Mouse (Mus musculus) heart, postnatal 36 days (tissue): ENCODE measurements around the gene Ifnl2. TPM values are rescaled to one million over a fixed set of nuclear protein-coding genes. Genes with fewer than 3 reads are reported as not detected.
"Not testable (repeated sequence)": the region's sequence is repeated elsewhere in the genome, so short reads cannot be mapped to it uniquely, and the experiment has no call there.

Experiments
- DNase-seq, 2 experiments: peaks; one replicate each; pipeline ENCODE4 v3.0.0; 2021 to 2022
- intact Hi-C: fragments of 180-260 bp; cut with DNase I; formaldehyde crosslinking; loops from one replicate; pipeline ENCODE4 v1.15.1; 2025
- total RNA-seq, 2 experiments: library from RNA; stranded (reverse); gene quantifications; 2 replicates each; pipeline ENCODE4 v1.2.3; 2021

Gene Ifnl2
- not detected for total RNA-seq

GRCm38 (mm10) chr7:28510405-28510974, at the start of gene Ifnl2:
TSS of gene Ifnl2 (minus strand) at chr7:28510455.
- intact Hi-C loops, DNase-seq: not testable (repeated sequence)

GRCm38 (mm10) chr7:28558486-28558885, 48.2 kb upstream of the Ifnl2 start:
- intact Hi-C loops, result no loop called here
- peak; percentile 50 to 52 for DNase-seq

GRCm38 (mm10) chr7:28557708-28558107, 47.5 kb upstream of the Ifnl2 start:
- no peak for DNase-seq
- intact Hi-C loops, result no loop called here

- DNase-seq, result no peak
- intact Hi-C loops, result no loop called here
These were observed 46.8 kb upstream of the Ifnl2 start for GRCm38 (mm10) chr7:28557069-28557468.

GRCm38 (mm10) chr7:28555939-28556535, 45.8 kb upstream of the Ifnl2 start:
- no peak for DNase-seq
- intact Hi-C loops, result no loop called here

GRCm38 (mm10) chr7:28553076-28553475, 42.8 kb upstream of the Ifnl2 start:
- no peak for DNase-seq
- intact Hi-C loops, result no loop called here

GRCm38 (mm10) chr7:28547628-28548027, 37.4 kb upstream of the Ifnl2 start:
- intact Hi-C loops, result no loop called here

GRCm38 (mm10) chr7:28547154-28547553, 36.9 kb upstream of the Ifnl2 start, which contains the start of gene Nccrp1:
TSS of gene Nccrp1 (minus strand) at chr7:28547254.
- intact Hi-C loops, result no loop called here
- no peak for DNase-seq

More at GRCm38 (mm10) chr7:28547628-28548027, 37.4 kb upstream of the Ifnl2 start:
- no peak for DNase-seq

GRCm38 (mm10) chr7:28546649-28547048, 36.4 kb upstream of the Ifnl2 start:
- no peak for DNase-seq
- intact Hi-C loops, result no loop called here

GRCm38 (mm10) chr7:28545891-28546210, 35.6 kb upstream of the Ifnl2 start:
- DNase-seq, result no peak
- intact Hi-C loops, result no loop called here

GRCm38 (mm10) chr7:28545048-28545890, 35.0 kb upstream of the Ifnl2 start:
- intact Hi-C loops, result no loop called here
- DNase-seq, result no peak

- DNase-seq, result no peak
These were observed 33.9 kb upstream of the Ifnl2 start for GRCm38 (mm10) chr7:28544051-28544601.

GRCm38 (mm10) chr7:28540526-28540925, 30.3 kb upstream of the Ifnl2 start, which contains the start of gene Sycn:
TSS of gene Sycn (plus strand) at chr7:28540885.
- intact Hi-C loops, result no loop called here
- no peak for DNase-seq

More at GRCm38 (mm10) chr7:28544051-28544601, 33.9 kb upstream of the Ifnl2 start:
- intact Hi-C loops, result no loop called here

- intact Hi-C loops, DNase-seq: not testable (repeated sequence)
These were observed 28.6 kb upstream of the Ifnl2 start for GRCm38 (mm10) chr7:28538886-28539285.

- no peak for DNase-seq
- intact Hi-C loops, result no loop called here
These were observed 21.8 kb upstream of the Ifnl2 start for GRCm38 (mm10) chr7:28532005-28532404.

GRCm38 (mm10) chr7:28527922-28528719, 17.9 kb upstream of the Ifnl2 start:
- peak; percentile 81 to 85 for DNase-seq
- intact Hi-C loops, result loop anchor here (1.0 to 2.0 kb wide), 3 partner anchors 19 to 82 kb away; no protein-coding TSS in a partner anchor

- DNase-seq, intact Hi-C loops: not testable (repeated sequence)
These were observed 12.3 kb upstream of the Ifnl2 start, which contains the start of gene Ifnl3 for GRCm38 (mm10) chr7:28522536-28522935. TSS of gene Ifnl3 (plus strand) at chr7:28522836.

GRCm38 (mm10) chr7:28511441-28511840, 1.2 kb upstream of the Ifnl2 start:
- DNase-seq, result no peak
- intact Hi-C loops, result no loop called here

- not testable (repeated sequence) for DNase-seq
- intact Hi-C loops, result loop anchor here (2.0 kb wide), 1 partner anchor 18 kb away; no protein-coding TSS in a partner anchor
These were observed 1.1 kb downstream of the Ifnl2 start for GRCm38 (mm10) chr7:28509121-28509520.

GRCm38 (mm10) chr7:28505585-28505984, 4.7 kb downstream of the Ifnl2 start:
- intact Hi-C loops, result no loop called here
- no peak for DNase-seq
